Mouse (Mus musculus) neural tube, embryonic 11.5 days (tissue): ENCODE results near the gene Camk2g. TPM values are rescaled to one million over a fixed set of nuclear protein-coding genes. Genes with fewer than 3 reads are reported as not detected.

Experiments used
- ATAC-seq: fragments of 200-750 bp; cut with Nextera tagmentation; 2 replicates; pipeline ENCODE4 v1.8.0; 2017; ENCODE audit warnings: moderate number of reproducible peaks, mild to moderate bottlenecking, moderate TSS enrichment, moderate library complexity; ENCODE audit not compliant: insufficient read depth, low FRiP score, low TSS enrichment
- DNase-seq: peaks from one replicate; pipeline ENCODE4 v3.0.0-alpha.2; 2015; ENCODE audit warnings: low spot score
- H3K27ac ChIP-seq: fragments of 300-500 bp; sonication (generic); 2 replicates; pipeline ENCODE4 v1.5.1; 2014; ENCODE audit warnings: low read depth, mild to moderate bottlenecking, low read length
- H3K27me3 ChIP-seq: fragments of 300-500 bp; sonication (generic); 2 replicates; pipeline ENCODE4 v1.6.1; 2014; ENCODE audit warnings: mild to moderate bottlenecking, low read length, mixed read lengths; ENCODE audit not compliant: control insufficient read depth, insufficient read depth
- H3K36me3 ChIP-seq: fragments of 300-500 bp; sonication (generic); 2 replicates; pipeline ENCODE4 v1.6.1; 2014; ENCODE audit warnings: mild to moderate bottlenecking, low read length, moderate library complexity, mixed read lengths; ENCODE audit not compliant: control insufficient read depth, insufficient read depth
- H3K4me1 ChIP-seq: fragments of 300-500 bp; sonication (generic); 2 replicates; pipeline ENCODE4 v1.6.1; 2014; ENCODE audit warnings: low read length, mixed read lengths; ENCODE audit not compliant: control insufficient read depth, insufficient read depth
- H3K4me2 ChIP-seq: fragments of 300-500 bp; sonication (generic); 2 replicates; pipeline ENCODE4 v1.6.1; 2014; ENCODE audit warnings: low read depth, mild to moderate bottlenecking, moderate library complexity
- H3K4me3 ChIP-seq: fragments of 300-500 bp; sonication (generic); 2 replicates; pipeline ENCODE4 v1.5.1; 2014; ENCODE audit warnings: low read depth, low read length
- H3K9ac ChIP-seq: fragments of 300-500 bp; sonication (generic); 2 replicates; pipeline ENCODE4 v1.6.1; 2014; ENCODE audit warnings: mild to moderate bottlenecking, low read length
- H3K9me3 ChIP-seq: fragments of 300-500 bp; sonication (generic); 2 replicates; pipeline ENCODE4 v1.6.1; 2016; ENCODE audit warnings: low read length; ENCODE audit not compliant: control insufficient read depth
- WGBS: fragments of 180-500 bp; shearing (Covaris S2); extraction: QIAGEN DNeasy Blood & Tissue Kit; methylation state at CpG from one replicate; pipeline ENCODE4 v1.1.7; 2014; 5-methylcytosine and 5-hydroxymethylcytosine counted together
- polyA plus RNA-seq: library from polyadenylated mRNA; unstranded; fragments of >200 nt; fragmentation: Nextera tagmentation; extraction: Ambion mirVana; gene quantifications from 2 replicates; pipeline ENCODE4 v1.2.1, GENCODE M21; 2014

The Camk2g gene
- polyA plus RNA-seq, 1 experiment from 2014 or later = 56.5 TPM

DNA sequence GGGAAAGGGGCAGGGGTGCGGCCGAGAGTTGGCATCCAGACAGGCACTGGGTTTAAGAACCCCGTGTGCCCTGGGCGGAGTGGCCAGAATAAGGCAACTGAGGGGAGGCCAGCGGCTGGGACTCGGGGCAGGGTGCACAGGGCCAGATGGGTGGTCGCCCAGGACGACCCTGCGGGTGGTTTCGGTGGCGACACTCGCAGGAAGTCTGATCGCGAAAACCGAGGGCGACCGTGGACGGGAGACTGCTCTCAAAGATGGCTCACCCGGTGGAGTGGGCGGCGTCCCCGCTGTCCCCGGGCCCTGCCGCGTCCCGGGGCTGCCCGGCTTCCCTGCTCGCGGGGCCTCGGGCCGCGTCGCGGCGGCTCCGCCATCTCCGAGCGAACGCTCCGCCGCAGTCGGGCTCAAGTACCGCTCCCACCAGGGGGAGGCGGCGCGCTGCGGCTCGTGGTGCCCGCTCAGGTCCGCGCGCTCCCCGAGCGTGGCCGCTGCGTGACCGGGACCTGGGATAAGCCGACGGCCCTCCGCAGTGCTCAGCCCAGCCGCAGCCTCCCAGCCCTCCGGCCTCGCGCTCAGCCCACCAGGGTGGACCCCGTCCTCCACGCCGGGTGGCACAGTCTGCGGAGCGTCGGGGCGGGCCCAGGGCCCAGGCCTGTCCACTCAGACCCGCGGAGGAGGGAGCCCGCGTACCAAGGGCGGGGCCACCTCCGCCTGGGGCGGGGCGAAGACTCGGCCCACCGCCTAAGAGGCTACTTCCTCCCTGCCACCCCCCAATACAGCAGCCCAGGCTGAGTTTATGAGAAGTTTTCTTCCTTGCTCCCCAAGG lies 59.7 kb downstream of the Camk2g start, which contains the start of gene Ndst2:
Gene Ndst2 (minus strand): TSS at position 611 of the 823 bp plus-strand sequence.
- peaks cover 18% of the 10 kb centered on the region for H3K36me3 ChIP-seq
- peak within 1 kb of the TSS; percentile 87 for H3K9ac ChIP-seq
- H3K9me3 ChIP-seq = no peaks in the 10 kb centered on the region
- H3K27ac ChIP-seq = peak within 1 kb of the TSS; percentile 89
- peak; percentile 92 for DNase-seq
- peak; percentile 99 for ATAC-seq
- peak within 1 kb of the TSS; percentile 81 for H3K4me2 ChIP-seq
- H3K27me3 ChIP-seq = no peaks in the 10 kb centered on the region
- peaks cover 4% of the 10 kb centered on the region for H3K4me1 ChIP-seq
- peak within 1 kb of the TSS; percentile 88 for H3K4me3 ChIP-seq
- WGBS = under 1% methylated on average over 80 of the region's 81 CpGs

DNA sequence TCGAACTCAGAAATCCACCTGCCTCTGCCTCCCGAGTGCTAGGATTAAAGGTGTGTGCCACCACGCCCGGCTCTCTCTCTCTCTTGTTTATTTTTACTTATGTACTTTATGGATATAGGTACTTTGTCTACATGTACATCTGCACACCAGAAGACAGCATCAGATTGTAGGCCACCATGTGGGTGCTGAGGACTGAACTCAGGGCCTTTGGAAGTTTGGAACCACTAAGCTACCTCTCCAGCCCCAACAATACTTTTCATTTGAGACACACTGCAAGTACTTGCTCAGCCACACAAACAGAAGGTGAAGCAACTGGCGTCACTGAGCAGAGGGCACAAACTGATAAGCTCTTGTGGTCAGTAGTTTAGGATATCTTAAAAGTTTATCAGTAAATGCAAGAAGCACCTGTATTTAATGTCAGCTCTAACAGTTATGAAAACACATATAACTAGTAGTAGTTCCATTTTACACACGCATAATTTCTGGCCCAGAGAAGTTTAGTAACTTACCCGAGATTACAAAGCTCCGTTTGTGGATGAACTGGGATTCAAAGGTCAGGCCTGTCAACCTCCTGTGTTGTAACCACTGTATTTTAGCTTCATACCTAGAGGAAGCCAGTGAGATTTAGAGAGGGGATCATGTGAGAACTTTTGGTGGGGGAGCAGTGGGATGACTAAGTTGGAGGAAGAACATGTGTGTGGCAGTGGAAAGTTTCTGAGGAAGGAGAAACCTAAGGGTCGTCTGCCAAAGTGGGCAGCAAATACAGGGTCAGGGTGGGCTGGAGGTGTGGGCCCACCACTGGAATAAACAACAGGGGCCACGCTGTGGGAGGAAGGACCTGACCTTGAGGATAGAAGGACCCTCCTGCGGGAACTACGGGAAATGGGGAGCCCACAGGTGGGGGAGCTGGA lies 60.6 kb downstream of the Camk2g start:
- peaks cover 20% of the 10 kb centered on the region for H3K36me3 ChIP-seq
- no peaks in the 10 kb centered on the region for H3K27me3 ChIP-seq
- H3K4me3 ChIP-seq = peak overlapping the region; percentile 88
- H3K4me2 ChIP-seq = peak overlapping the region; percentile 81
- DNase-seq = no peak
- H3K9me3 ChIP-seq = no peaks in the 10 kb centered on the region
- no peak overlapping the region for H3K27ac ChIP-seq
- H3K4me1 ChIP-seq = peaks cover 4% of the 10 kb centered on the region
- ATAC-seq = no peak
- WGBS = 53% methylated on average over 12 of the region's 12 CpGs
- peak overlapping the region; percentile 87 for H3K9ac ChIP-seq

DNA sequence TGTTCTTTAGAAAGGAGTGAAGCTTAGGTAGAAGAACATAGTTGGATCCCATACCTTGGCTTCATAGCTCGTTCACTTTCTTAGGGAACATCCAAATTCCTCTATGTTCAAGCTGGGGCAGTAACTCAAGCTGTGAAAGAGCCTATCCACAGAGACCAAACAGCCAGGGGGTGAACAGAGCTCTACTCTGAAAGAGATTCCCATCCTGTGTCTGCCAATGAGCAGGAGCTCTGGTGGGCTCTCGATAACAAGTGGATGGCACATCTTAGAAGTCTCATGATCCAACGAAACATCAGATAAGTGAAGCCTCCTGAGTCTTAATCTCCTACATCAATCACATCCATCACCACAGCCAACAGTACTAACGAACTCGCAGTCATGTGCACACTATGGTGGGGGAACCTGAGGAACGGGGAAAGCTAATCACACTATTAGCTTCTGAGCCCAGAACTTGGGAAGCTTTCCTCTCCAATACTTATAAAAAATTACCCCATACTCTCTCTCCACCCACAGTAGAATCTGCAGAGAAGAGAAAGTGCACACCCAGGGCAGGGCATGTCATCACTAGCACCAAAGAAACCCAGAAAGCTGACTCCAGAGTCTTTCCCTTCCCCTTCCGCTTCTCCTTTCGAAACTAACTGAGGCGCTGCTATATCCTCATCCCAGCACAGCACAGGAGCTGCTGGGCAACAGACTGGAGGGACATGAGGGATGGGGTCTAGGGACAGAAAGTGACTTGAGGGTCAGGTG lies 62.9 kb downstream of the Camk2g start:
- H3K36me3 ChIP-seq = peaks cover 23% of the 10 kb centered on the region
- no peak overlapping the region for H3K9ac ChIP-seq
- 90% methylated on average over 9 of the region's 9 CpGs for WGBS
- H3K4me1 ChIP-seq = peaks cover 4% of the 10 kb centered on the region
- no peaks in the 10 kb centered on the region for H3K27me3 ChIP-seq
- H3K27ac ChIP-seq = no peak overlapping the region
- H3K4me2 ChIP-seq = no peak overlapping the region
- no peaks in the 10 kb centered on the region for H3K9me3 ChIP-seq
- DNase-seq (no peak), ATAC-seq (no peak)
- no peak overlapping the region for H3K4me3 ChIP-seq

DNA sequence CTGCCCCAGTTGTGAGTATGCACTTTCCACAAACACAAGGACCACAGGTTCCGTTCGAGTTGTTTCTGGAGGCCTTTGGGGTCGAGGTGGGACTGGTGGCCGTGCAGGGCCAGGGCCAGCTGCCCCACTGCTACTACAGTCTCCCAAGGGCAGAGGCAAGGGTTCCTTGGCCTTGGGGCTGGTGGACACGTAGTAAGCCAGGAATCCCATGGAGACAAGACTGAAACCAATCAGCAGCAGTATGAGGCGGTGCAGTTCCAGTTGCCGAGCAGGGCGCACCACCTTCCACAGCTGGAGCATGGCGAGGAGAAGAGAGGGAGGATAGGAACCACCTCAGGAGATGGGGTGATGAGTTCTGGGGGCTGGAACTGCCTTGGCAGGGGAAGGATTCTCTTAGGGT lies 64.0 kb downstream of the Camk2g start:
- Histone ChIP-seq H3K9ac (no peak overlapping the region), H3K27me3 (no peaks in the 10 kb centered on the region), H3K4me2 (no peak overlapping the region), H3K4me1 (peaks cover 4% of the 10 kb centered on the region), H3K36me3 (peaks cover 28% of the 10 kb centered on the region), H3K27ac (no peak overlapping the region), H3K9me3 (no peaks in the 10 kb centered on the region), H3K4me3 (no peak overlapping the region)
- 90% methylated on average over 9 of the region's 9 CpGs for WGBS
- ATAC-seq (no peak), DNase-seq (no peak)

DNA sequence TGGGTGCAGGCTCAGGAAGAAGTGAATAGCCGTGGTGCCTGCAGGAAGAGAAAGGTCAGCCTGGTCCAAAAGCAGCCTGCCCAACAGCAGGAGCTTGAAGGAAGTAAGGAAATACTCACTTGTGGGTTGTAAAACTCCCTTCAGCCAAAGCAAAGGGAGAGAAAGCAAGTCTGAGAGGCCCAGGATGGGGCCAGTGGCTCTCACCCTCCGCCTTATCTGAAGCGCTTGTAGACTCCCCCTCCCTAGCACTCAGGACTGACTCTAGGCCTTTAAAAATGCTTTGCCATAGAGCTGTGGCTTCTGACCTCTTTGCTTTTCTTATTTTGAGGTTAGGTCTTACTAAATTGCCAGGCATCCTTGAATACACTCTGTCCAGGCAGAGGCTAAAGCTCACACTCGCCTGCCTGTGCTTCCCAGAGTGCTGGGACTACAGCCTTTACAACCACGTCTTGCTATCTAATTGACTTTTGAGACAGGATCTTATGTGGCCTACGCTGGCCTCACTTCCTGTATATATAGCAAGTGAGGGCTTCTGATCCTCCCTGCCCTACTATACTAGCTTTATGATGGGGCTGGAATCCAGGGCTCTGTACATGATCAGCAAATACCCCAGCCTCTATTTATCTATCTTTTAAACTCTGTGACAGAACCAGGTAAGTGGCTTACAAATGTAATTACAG lies 68.1 kb downstream of the Camk2g start:
- ATAC-seq = no peak
- DNase-seq = no peak
- Histone ChIP-seq H3K27me3 (no peaks in the 10 kb centered on the region), H3K4me1 (no peaks in the 10 kb centered on the region), H3K9me3 (no peaks in the 10 kb centered on the region), H3K27ac (no peak overlapping the region), H3K4me2 (no peak overlapping the region), H3K9ac (no peak overlapping the region), H3K36me3 (peaks cover 49% of the 10 kb centered on the region), H3K4me3 (no peak overlapping the region)
- WGBS = 82% methylated on average over 6 of the region's 6 CpGs

DNA sequence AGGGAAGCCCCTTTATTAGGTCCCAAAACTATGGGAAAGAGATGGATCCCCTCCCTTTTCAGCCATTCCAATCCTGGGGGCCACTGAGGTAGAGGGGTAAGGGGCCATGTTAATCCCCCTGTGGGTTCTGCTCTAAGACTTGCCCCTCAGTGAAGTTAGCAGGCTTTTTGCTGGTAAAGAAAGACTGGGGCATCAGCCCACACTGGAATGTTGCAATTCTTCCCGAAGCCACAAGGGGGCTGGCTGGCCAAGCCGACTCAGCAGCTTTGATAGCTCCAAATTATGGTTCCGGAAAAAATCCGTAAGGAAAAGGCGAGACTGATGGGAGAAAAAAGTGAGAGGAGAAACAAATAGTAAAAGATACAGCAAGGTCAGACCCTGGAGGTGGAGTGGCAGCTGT lies 69.8 kb downstream of the Camk2g start:
- Histone ChIP-seq H3K9ac (no peak overlapping the region), H3K9me3 (no peaks in the 10 kb centered on the region), H3K4me3 (no peak overlapping the region), H3K36me3 (peaks cover 38% of the 10 kb centered on the region), H3K4me1 (no peaks in the 10 kb centered on the region), H3K27me3 (no peaks in the 10 kb centered on the region), H3K4me2 (no peak overlapping the region), H3K27ac (no peak overlapping the region)
- ATAC-seq (no peak), DNase-seq (peak; percentile 62)
- 44% methylated on average over 5 of the region's 5 CpGs for WGBS

DNA sequence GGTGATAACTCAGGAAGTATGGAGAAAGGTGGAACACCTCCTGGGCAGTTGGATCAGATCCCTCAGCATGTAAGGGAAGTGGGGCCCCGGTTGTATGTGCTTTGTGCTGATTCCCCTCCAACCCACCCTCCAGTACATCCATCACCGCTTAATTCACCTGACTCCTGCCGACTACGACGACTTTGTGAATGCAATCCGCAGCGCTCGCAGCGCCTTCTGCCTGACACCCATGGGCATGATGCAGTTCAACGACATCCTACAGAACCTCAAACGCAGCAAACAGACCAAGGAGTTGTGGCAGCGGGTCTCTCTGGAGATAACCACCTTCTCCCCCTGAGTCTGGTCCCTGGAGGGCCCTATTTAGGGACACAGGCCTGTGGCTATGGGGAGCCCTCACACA lies 70.9 kb downstream of the Camk2g start:
- Histone ChIP-seq H3K4me3 (no peak overlapping the region), H3K27ac (no peak overlapping the region), H3K4me1 (no peaks in the 10 kb centered on the region), H3K36me3 (peaks cover 42% of the 10 kb centered on the region), H3K9ac (no peak overlapping the region), H3K4me2 (no peak overlapping the region), H3K9me3 (no peaks in the 10 kb centered on the region), H3K27me3 (no peaks in the 10 kb centered on the region)
- WGBS = 93% methylated on average over 12 of the region's 12 CpGs
- DNase-seq = no peak
- ATAC-seq = no peak

DNA sequence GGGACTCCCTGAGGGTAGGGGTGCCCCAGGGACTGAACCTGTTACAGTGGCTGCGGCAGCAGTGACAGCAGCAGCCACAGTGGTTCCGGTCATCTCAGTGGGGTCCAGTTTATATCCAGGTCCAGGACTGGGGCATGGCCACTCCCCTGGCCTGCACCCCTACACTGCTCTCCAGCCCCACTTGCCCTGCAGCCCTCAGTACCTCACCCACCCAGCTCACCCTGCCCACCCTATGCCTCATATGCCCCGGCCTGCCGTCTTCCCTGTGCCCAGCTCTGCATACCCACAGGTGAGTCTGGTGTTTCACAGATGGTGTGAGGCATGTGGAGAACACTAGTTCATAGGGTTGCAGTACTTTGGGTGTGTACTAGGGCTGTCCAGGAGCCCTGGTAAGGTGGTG lies 72.5 kb downstream of the Camk2g start:
- no peaks in the 10 kb centered on the region for H3K4me1 ChIP-seq
- 81% methylated on average over 4 of the region's 4 CpGs for WGBS
- DNase-seq (no peak), ATAC-seq (no peak)
- H3K9ac ChIP-seq = no peak overlapping the region
- H3K4me2 ChIP-seq = no peak overlapping the region
- no peaks in the 10 kb centered on the region for H3K9me3 ChIP-seq
- H3K36me3 ChIP-seq = peaks cover 39% of the 10 kb centered on the region
- no peak overlapping the region for H3K4me3 ChIP-seq
- H3K27me3 ChIP-seq = no peaks in the 10 kb centered on the region
- H3K27ac ChIP-seq = no peak overlapping the region
